Mouse (Mus musculus) heart, embryonic 13.5 days (tissue): ENCODE results near the gene Ppp1r15a. TPM values are rescaled to one million over a fixed set of nuclear protein-coding genes. Genes with fewer than 3 reads are reported as not detected.

Source experiments
- ATAC-seq: fragments of 200-750 bp; cut with Nextera tagmentation; 2 replicates; pipeline ENCODE4 v1.8.0; 2017; ENCODE audit warnings: moderate TSS enrichment; ENCODE audit not compliant: insufficient number of reproducible peaks, low FRiP score, low TSS enrichment; ENCODE audit errors: extremely low read depth
- H3K27ac ChIP-seq: fragments of 300-500 bp; sonication (generic); replicated peaks from 2 replicates; pipeline ENCODE4 v1.5.1; 2015; ENCODE audit warnings: moderate library complexity, mild to moderate bottlenecking, inconsistent platforms
- H3K27me3 ChIP-seq: fragments of 300-500 bp; sonication (generic); replicated peaks from 2 replicates; pipeline ENCODE4 v1.6.1; 2015; ENCODE audit warnings: mild to moderate bottlenecking, inconsistent platforms
- H3K36me3 ChIP-seq: fragments of 300-500 bp; sonication (generic); 2 replicates; pipeline ENCODE4 v1.6.1; 2015; ENCODE audit warnings: mild to moderate bottlenecking, inconsistent platforms
- H3K4me1 ChIP-seq: fragments of 300-500 bp; sonication (generic); 2 replicates; pipeline ENCODE4 v1.6.1; 2015; ENCODE audit warnings: inconsistent platforms
- H3K4me2 ChIP-seq: fragments of 300-500 bp; sonication (generic); 2 replicates; pipeline ENCODE4 v1.6.1; 2015; ENCODE audit warnings: inconsistent platforms, mild to moderate bottlenecking, moderate library complexity
- H3K4me3 ChIP-seq: fragments of 300-500 bp; sonication (generic); 2 replicates; pipeline ENCODE4 v1.5.1; 2015; ENCODE audit warnings: moderate library complexity, mild to moderate bottlenecking, inconsistent platforms
- H3K9ac ChIP-seq: fragments of 300-500 bp; sonication (generic); 2 replicates; pipeline ENCODE4 v1.6.1; 2015; ENCODE audit warnings: inconsistent platforms, mild to moderate bottlenecking, moderate library complexity
- H3K9me3 ChIP-seq: fragments of 300-500 bp; sonication (generic); 2 replicates; pipeline ENCODE4 v1.6.1; 2016; ENCODE audit warnings: inconsistent platforms
- WGBS: fragments of 180-500 bp; shearing (Covaris S2); methylation state at CpG from one replicate; pipeline ENCODE4 v1.1.7; 2015; ENCODE audit warnings: mixed read lengths; 5-methylcytosine and 5-hydroxymethylcytosine counted together
- polyA plus RNA-seq: library from polyadenylated mRNA; unstranded; fragments of >200 nt; fragmentation: Nextera tagmentation; extraction: Ambion mirVana; gene quantifications from 2 replicates; pipeline ENCODE4 v1.2.1, GENCODE M21; 2015

The Ppp1r15a gene
- 38.5 and 49.6 TPM in 2 replicates for polyA plus RNA-seq

DNA sequence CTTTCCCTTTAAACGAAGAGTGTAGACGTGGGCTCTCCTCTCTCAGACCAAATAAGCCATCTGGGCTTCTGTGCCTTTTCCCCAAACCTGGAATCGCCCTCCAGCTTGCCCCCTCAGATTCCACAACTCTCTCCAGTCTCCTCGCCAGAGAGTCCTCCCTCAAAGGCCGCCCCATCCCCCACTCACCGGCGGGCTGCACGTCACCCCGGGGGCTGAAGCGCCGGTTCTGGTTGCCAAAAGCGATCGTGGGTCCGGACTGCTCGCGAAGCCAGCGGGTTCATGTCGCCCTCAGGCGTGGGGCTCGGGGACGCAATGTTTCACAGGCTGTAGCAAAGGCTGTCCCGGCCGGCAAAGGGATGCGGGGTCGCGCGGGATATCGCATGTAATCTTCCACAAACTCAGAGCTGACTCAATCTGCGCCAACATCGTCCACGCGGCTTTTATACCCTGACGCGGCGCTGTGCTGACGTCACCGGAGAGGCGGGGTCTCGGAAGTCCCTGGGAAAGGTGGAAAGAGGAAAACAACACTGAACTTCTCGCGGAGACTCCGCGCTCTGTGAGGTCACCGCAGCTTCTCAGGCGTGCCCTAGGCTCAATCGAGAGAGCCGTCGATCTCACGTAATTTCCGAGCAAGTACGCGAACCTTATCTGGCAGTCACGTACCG lies at the start of gene Ppp1r15a, which contains the start of gene Plekha4:
Gene Ppp1r15a, minus strand, starts transcription at position 460 of the 665 bp plus-strand sequence.
Gene Plekha4, plus strand, starts transcription at position 522 of the 665 bp plus-strand sequence.
- H3K4me1 ChIP-seq: peaks cover 61% of the 10 kb centered on the region
- WGBS: under 1% methylated on average over 54 of the region's 54 CpGs

DNA sequence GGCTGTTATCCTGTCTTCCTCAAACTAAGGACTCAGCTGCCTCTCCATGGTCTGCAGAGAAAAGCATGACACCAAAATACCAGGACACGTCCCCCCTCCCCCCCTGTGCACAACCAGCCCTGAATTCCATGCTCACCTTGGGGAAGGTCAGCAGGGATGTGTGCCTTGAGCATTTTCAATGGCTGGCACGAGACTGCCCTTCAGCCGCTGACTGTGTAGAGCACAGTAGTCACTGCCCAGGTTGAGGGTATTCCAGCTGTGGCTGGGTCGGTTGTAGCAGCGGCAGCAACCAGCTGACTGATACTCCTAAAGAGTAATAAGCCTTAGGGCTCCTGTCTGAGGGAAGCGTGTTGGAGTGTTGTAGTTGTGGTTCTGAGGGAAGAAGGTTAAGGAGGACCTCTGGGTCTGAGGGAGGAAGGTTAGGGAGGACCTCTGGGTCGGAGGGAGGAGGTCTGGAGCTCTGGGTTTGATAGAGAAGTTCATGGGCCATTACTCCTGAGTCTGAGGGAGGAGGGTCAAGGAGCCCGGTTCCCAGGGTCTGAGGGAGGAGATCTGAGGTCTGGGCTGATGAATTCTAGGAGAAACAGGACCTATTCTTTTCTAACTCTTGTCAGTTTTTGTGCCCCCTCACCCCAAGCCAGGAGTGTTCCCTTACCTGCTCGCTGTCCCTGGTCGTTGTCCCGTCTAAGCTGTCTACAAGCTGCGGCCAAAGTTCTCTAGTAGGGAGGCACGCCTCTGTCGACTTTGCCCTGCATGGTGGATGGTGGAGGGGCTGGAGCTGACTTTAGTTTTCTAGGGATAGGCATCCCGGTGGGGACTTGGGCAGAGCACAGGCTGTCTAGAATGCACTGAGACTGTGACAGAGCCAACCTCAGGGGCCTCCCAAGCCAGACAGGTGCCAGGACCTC lies 48.7 kb upstream of the Ppp1r15a start:
- WGBS: 77% methylated on average over 15 of the region's 15 CpGs
- H3K9ac ChIP-seq: peak overlapping the region; percentile 50; the same call in 1 of the 2 replicates
- peaks cover 28% of the 10 kb centered on the region for H3K4me1 ChIP-seq
- no peak for ATAC-seq
- H3K4me2 ChIP-seq: no peak overlapping the region
- no peaks in the 10 kb centered on the region for H3K9me3 ChIP-seq
- no peaks in the 10 kb centered on the region for H3K27me3 ChIP-seq
- no peak overlapping the region for H3K4me3 ChIP-seq
- peaks cover 41% of the 10 kb centered on the region for H3K36me3 ChIP-seq
- H3K27ac ChIP-seq: no peak overlapping the region

More for the DNA sequence above, at the start of gene Ppp1r15a, which contains the start of gene Plekha4:
- Histone ChIP-seq H3K9ac (peak within 1 kb of the TSS; percentile 97), H3K4me2 (peak within 1 kb of the TSS; percentile 91), H3K27ac (peak within 1 kb of the TSS; percentile 99), H3K36me3 (peaks cover 23% of the 10 kb centered on the region), H3K9me3 (no peaks in the 10 kb centered on the region), H3K27me3 (no peaks in the 10 kb centered on the region), H3K4me3 (peak within 1 kb of the TSS; percentile 92)
- ATAC-seq: peak; percentile 72

DNA sequence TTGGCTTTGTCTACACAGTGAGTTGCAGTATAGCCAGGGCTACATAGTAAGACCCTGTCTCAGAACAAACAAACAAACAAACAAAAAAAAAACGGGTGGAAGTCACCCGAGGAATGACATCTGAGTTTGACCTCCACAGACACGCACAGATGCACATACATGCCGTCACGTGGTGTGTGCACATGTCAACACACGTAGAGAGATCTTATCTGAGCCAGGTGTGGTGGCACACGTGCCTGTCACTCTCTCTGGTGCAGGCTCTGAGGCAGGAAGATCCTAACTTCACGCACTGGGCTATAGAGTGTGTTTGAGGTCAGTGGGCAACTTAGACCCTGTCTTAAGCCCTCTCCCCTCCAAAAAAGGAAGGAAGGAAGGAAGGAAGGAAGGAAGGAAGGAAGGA lies 47.9 kb upstream of the Ppp1r15a start:
- WGBS: 75% methylated on average over 8 of the region's 8 CpGs
- Histone ChIP-seq H3K9ac (peak overlapping the region; percentile 50; the same call in 1 of the 2 replicates), H3K4me3 (no peak overlapping the region), H3K4me1 (peaks cover 36% of the 10 kb centered on the region), H3K27ac (no peak overlapping the region), H3K36me3 (peaks cover 38% of the 10 kb centered on the region), H3K9me3 (no peaks in the 10 kb centered on the region), H3K4me2 (no peak overlapping the region), H3K27me3 (no peaks in the 10 kb centered on the region)
- ATAC-seq: no peak

- peaks cover 18% of the 10 kb centered on the region for H3K36me3 ChIP-seq
- H3K27me3 ChIP-seq: no peaks in the 10 kb centered on the region
- no peak overlapping the region for H3K9ac ChIP-seq
- H3K9me3 ChIP-seq: no peaks in the 10 kb centered on the region
- H3K4me3 ChIP-seq: 0 out of 2 replicates have a peak overlapping the region, but pooled peaks have one; percentile 74
- H3K27ac ChIP-seq: no peak overlapping the region; the same call in 1 of the 2 replicates
- H3K4me1 ChIP-seq: peaks cover 51% of the 10 kb centered on the region
- H3K4me2 ChIP-seq: peak overlapping the region; percentile 87
- no peak for ATAC-seq
- WGBS: 45% methylated on average over 1 of the region's 1 CpGs
Measured at GRCm38 (mm10) chr7:45571966-45572365, 45.9 kb upstream of the Ppp1r15a start.

DNA sequence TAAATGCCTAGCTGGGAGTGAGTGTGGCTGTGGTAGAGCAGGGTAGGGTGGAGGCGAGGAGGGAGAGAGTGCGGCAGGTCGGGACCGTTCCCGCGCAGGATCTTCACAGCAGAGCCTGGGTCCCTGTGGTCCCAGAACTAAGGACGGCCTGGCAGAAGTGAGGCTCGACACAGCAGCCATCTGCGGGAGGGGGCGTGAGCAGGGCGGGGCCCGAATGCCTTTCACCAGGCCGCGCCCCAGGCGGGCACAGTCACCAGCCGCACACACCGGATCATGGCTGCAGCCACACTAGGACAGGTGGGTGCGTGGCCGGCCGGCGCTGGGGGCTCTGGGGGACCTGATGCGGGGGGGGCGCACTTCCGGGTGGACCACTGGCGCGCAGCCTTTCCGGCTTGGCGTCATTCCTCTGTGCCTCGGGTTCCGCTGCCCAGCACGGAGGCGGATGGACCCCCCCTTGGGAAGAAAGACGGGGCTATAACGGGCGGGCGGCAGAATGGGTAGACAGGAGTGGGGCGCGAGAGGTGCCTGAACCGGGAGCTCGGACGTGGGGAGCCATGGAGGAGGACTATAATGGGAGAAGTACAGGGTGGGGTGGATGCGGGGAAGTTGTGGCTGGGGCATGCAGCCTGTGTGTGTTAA lies 44.2 kb upstream of the Ppp1r15a start, which contains the start of gene Bcat2:
Gene Bcat2, plus strand, starts transcription at position 51 of the 639 bp plus-strand sequence.
- ATAC-seq: peak; percentile 49
- H3K27me3 ChIP-seq: no peaks in the 10 kb centered on the region
- H3K9ac ChIP-seq: peak within 1 kb of the TSS; percentile 92
- peaks cover 51% of the 10 kb centered on the region for H3K4me1 ChIP-seq
- H3K4me3 ChIP-seq: peak within 1 kb of the TSS; percentile 74
- peak within 1 kb of the TSS; percentile 89 for H3K27ac ChIP-seq
- no peaks in the 10 kb centered on the region for H3K9me3 ChIP-seq
- peak within 1 kb of the TSS; percentile 87 for H3K4me2 ChIP-seq
- WGBS: under 1% methylated on average over 42 of the region's 42 CpGs
- H3K36me3 ChIP-seq: 0 out of 2 replicates have a peak, but pooled peaks cover 4% of the 10 kb centered on the region

GRCm38 (mm10) chr7:45568601-45569473 lies 42.8 kb upstream of the Ppp1r15a start:
- peak overlapping the region; percentile 61 for H3K9ac ChIP-seq

DNA sequence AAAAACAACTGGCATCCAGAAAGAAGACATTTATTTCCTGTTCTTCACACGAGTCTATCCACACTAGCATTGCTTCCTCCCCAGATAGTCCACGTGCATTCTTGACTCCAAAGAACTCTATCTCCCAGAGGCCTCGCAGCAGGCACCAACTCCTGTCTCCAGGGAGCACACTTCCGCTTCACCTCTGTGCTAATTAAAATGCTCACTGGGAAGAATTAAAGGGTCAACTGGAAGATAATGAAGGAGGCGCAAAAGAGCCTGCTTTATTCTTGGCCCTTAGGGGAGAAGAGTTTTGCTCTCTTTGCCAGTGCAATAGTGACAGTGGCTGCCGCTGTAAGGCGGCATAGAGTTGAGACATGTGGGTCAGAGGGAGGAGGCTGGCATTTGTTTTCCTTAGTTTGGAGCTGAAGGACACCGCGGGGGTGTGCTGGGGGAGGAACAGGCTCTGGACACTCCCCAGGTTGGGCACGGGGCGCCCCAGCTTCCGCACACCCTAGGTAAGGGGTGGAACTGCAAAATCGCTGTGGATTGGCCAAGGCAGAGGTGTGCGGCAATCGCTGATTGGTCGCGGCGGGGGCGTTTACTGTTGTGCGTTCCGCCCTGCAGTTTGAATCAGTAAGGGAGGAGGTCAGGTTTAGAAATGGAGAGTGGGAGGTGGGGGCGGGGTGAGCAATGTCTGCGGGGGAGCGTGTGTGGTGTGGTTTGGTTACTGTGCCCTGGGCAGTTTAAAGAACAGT lies 41.9 kb upstream of the Ppp1r15a start:
- under 1% methylated on average over 24 of the region's 24 CpGs for WGBS
- Histone ChIP-seq H3K27me3 (no peaks in the 10 kb centered on the region), H3K36me3 (no peaks in the 10 kb centered on the region), H3K9me3 (no peaks in the 10 kb centered on the region), H3K27ac (peak overlapping the region; percentile 89), H3K4me3 (peak overlapping the region; percentile 56), H3K9ac (peak overlapping the region; percentile 79), H3K4me1 (peaks cover 42% of the 10 kb centered on the region), H3K4me2 (peak overlapping the region; percentile 77)
- ATAC-seq: peak; percentile 94

More at GRCm38 (mm10) chr7:45568601-45569473, 42.8 kb upstream of the Ppp1r15a start:
- Histone ChIP-seq H3K4me3 (peak overlapping the region; percentile 56), H3K27me3 (no peaks in the 10 kb centered on the region), H3K4me2 (peak overlapping the region; percentile 77), H3K9me3 (no peaks in the 10 kb centered on the region), H3K27ac (peak overlapping the region; percentile 89), H3K36me3 (0 out of 2 replicates have a peak, but pooled peaks cover 2% of the 10 kb centered on the region), H3K4me1 (peaks cover 42% of the 10 kb centered on the region)
- no peak for ATAC-seq
- 66% methylated on average over 10 of the region's 10 CpGs for WGBS

GRCm38 (mm10) chr7:45567112-45567779 lies 41.2 kb upstream of the Ppp1r15a start:
- peak overlapping the region; percentile 56 for H3K4me3 ChIP-seq
- peak overlapping the region; percentile 77 for H3K4me2 ChIP-seq
- peak overlapping the region; percentile 89 for H3K27ac ChIP-seq
- H3K9me3 ChIP-seq: no peaks in the 10 kb centered on the region
- ATAC-seq: no peak
- peaks cover 44% of the 10 kb centered on the region for H3K4me1 ChIP-seq
- WGBS: 60% methylated on average over 8 of the region's 8 CpGs
- H3K27me3 ChIP-seq: no peaks in the 10 kb centered on the region
- H3K36me3 ChIP-seq: no peaks in the 10 kb centered on the region
- H3K9ac ChIP-seq: peak overlapping the region; percentile 79

DNA sequence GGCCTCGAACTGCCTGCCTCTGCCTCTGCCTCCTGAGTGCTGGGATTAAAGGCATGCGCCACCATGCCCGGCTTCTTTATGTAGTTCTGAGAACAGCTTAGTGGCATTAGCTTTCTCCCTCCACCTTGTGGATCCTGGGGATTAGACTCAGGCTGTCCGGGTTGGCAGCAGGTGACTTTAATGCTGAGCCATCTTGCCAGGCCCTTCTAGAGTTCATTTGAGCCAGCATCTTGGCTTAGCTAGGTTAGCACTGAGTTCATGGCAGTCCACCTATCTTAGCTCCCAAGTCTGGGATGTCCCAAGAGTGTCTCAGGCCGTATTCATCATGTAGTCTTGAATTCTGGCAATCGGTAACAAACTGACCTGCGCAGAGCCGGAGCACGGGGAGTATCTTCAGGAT lies 39.4 kb upstream of the Ppp1r15a start:
- Histone ChIP-seq H3K27me3 (peaks cover 3% of the 10 kb centered on the region; the same call in 1 of the 2 replicates), H3K4me1 (peaks cover 41% of the 10 kb centered on the region), H3K9me3 (no peaks in the 10 kb centered on the region), H3K4me2 (no peak overlapping the region), H3K36me3 (no peaks in the 10 kb centered on the region), H3K27ac (no peak overlapping the region), H3K4me3 (no peak overlapping the region), H3K9ac (no peak overlapping the region)
- ATAC-seq: no peak
- 83% methylated on average over 9 of the region's 9 CpGs for WGBS
